Mouse (Mus musculus): ENCODE results near the gene Nrg4. TPM values are rescaled to one million over a fixed set of nuclear protein-coding genes. Genes with fewer than 3 reads are reported as not detected.
A peak's percentile ranks its signal among the peaks of the same experiment; 100 is the strongest.

Nrg4 gene
- polyA plus RNA-seq, 1 experiment from 2014 or later, result 1.6 TPM

DNA sequence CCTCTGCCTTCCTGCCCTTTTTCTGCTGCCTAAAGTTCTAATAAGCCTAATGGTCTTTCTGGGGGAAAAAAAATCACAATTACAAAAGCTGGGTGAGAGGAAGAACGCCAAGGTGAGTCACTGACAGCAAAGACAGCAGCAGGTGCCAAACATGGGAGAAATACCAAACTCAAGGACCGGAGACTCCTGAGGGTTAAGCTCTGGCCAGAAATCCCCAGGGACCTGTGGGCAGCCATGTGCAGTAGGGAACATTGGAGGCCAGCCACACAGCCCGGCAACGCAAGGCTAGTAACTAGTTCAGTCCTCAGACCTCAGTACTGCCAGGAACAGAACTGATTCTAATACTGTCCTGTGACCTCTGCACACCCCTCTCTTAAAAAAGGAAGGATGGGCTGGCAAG lies 98.5 kb downstream of the Nrg4 start:
- no peak overlapping the region for H3K9ac ChIP-seq
- no peak overlapping the region for H3K27ac ChIP-seq
- no peak overlapping the region for H3K4me2 ChIP-seq
- 90% methylated on average over 4 of the region's 4 CpGs for WGBS
- no peak for ATAC-seq (replicated peaks; ENCODE audit: low FRiP score)
- H3K4me1 ChIP-seq, result no peaks in the 10 kb centered on the region
- no peaks in the 10 kb centered on the region for H3K27me3 ChIP-seq
- H3K4me3 ChIP-seq (replicated peaks), result no peak overlapping the region
- peaks cover 32% of the 10 kb centered on the region for H3K36me3 ChIP-seq
- no peaks in the 10 kb centered on the region for H3K9me3 ChIP-seq (replicated peaks)

- WGBS, result 93% methylated on average over 3 of the region's 3 CpGs
- Histone ChIP-seq H3K9me3 (replicated peaks) (no peaks in the 10 kb centered on the region), H3K4me3 (replicated peaks) (no peak overlapping the region), H3K4me2 (no peak overlapping the region), H3K4me1 (no peaks in the 10 kb centered on the region), H3K9ac (no peak overlapping the region), H3K27ac (no peak overlapping the region), H3K27me3 (no peaks in the 10 kb centered on the region), H3K36me3 (peaks cover 51% of the 10 kb centered on the region)
- no peak for ATAC-seq (replicated peaks; ENCODE audit: low FRiP score)
Observed at GRCm38 (mm10) chr9:55226251-55226650, 100.4 kb downstream of the Nrg4 start.

DNA sequence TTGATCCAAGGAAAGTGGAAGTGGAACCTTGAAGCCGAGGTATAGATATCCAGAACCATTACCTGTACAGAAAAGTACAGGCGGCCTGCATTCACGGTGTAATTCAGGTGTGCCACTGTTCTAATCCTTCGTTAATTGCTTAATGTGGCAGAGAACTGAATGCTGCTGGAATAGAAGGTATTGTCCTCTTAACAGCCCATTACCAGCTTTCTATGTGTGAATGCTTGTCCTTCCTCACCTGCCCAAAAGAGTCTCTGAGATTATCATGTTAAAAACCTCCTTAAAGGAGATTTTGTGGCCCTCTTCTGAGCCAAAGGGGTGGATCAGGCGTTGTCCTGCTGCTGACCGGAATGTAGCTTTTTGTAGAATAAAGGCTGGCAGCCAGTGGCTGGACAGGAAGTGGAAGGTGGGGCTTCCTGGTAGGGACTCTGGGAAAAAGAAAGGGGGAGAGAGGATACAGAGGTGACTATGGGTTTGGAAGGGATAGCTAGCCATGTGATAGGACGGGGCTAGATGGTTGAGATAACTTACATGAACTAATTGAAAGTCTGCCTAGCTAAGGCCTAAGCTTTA lies 101.4 kb downstream of the Nrg4 start:
- no peak overlapping the region for H3K4me2 ChIP-seq
- H3K27ac ChIP-seq, result no peak overlapping the region
- no peaks in the 10 kb centered on the region for H3K27me3 ChIP-seq
- no peaks in the 10 kb centered on the region for H3K4me1 ChIP-seq
- peaks cover 61% of the 10 kb centered on the region for H3K36me3 ChIP-seq
- ATAC-seq (replicated peaks; ENCODE audit: low FRiP score), result no peak
- no peak overlapping the region for H3K4me3 ChIP-seq (replicated peaks)
- H3K9me3 ChIP-seq (replicated peaks), result no peaks in the 10 kb centered on the region
- H3K9ac ChIP-seq, result no peak overlapping the region
- 90% methylated on average over 7 of the region's 7 CpGs for WGBS

DNA sequence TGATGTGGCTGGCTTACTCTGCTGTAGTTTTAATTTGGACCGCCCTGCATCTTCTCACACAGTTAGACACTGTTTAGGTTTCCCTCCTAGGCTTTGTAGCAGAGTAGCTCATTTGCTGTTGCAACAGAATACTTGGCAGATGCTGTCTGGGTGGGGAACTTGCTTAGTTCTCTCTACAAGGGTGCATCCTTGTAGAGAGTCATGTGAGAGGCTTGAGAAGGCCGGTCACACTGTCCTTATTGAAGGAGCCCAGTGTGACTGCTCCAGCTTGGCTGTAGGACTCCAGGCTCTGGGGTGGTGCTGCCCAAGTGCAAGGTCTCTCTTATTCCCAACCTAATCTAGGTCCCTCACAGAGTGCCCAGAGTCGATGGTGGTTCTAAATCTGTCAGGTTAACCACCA lies 109.3 kb downstream of the Nrg4 start:
- H3K27ac ChIP-seq, result no peak overlapping the region
- peaks cover 90% of the 10 kb centered on the region for H3K36me3 ChIP-seq
- peaks cover 2% of the 10 kb centered on the region; the same call in 1 of the 2 replicates for H3K4me1 ChIP-seq
- H3K4me2 ChIP-seq, result no peak overlapping the region
- H3K4me3 ChIP-seq (replicated peaks), result no peak overlapping the region
- H3K27me3 ChIP-seq, result no peaks in the 10 kb centered on the region
- no peak for ATAC-seq (replicated peaks; ENCODE audit: low FRiP score)
- 87% methylated on average over 3 of the region's 3 CpGs for WGBS
- H3K9me3 ChIP-seq (replicated peaks), result no peaks in the 10 kb centered on the region
- H3K9ac ChIP-seq, result no peak overlapping the region

GRCm38 (mm10) chr9:55216078-55216477 lies 110.6 kb downstream of the Nrg4 start:
- Histone ChIP-seq H3K9me3 (replicated peaks) (no peaks in the 10 kb centered on the region), H3K9ac (no peak overlapping the region), H3K4me2 (no peak overlapping the region), H3K27ac (no peak overlapping the region), H3K4me3 (replicated peaks) (no peak overlapping the region), H3K36me3 (peaks cover 81% of the 10 kb centered on the region), H3K4me1 (peaks cover 9% of the 10 kb centered on the region; the same call in 1 of the 2 replicates), H3K27me3 (no peaks in the 10 kb centered on the region)
- no peak for ATAC-seq (replicated peaks; ENCODE audit: low FRiP score)
- WGBS, result 84% methylated on average over 2 of the region's 2 CpGs

DNA sequence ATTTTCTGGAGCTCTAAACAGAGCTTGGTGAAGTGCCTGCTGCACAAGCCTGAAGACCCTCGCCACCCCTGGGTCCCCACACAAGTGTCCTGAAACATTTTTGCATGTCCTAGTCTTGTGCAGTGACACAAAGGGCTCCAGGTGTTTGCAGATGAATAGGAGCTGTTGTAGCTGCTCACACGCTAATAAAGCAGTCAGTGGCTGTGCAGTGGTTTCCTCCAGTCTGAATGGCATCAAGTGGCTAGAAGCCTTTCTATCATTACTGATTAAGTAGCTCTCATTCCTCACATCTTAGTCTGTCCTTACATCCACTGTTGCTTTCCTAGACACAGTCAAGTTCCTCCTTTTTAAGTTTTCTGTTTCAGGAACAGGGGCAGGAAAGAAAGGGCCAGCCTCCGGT lies 111.0 kb downstream of the Nrg4 start:
- 90% methylated on average over 3 of the region's 3 CpGs for whole genome bisulfite sequencing
- H3K9ac ChIP-seq, result no peak overlapping the region
- peaks cover 76% of the 10 kb centered on the region for H3K36me3 ChIP-seq
- no peak overlapping the region for H3K4me2 ChIP-seq
- no peak overlapping the region for H3K27ac ChIP-seq
- no peak for ATAC-seq (replicated peaks; ENCODE audit: low FRiP score)
- no peaks in the 10 kb centered on the region for H3K27me3 ChIP-seq
- no peaks in the 10 kb centered on the region for H3K9me3 ChIP-seq (replicated peaks)
- no peak overlapping the region for H3K4me3 ChIP-seq (replicated peaks)
- H3K4me1 ChIP-seq, result peaks cover 12% of the 10 kb centered on the region; the same call in 1 of the 2 replicates

DNA sequence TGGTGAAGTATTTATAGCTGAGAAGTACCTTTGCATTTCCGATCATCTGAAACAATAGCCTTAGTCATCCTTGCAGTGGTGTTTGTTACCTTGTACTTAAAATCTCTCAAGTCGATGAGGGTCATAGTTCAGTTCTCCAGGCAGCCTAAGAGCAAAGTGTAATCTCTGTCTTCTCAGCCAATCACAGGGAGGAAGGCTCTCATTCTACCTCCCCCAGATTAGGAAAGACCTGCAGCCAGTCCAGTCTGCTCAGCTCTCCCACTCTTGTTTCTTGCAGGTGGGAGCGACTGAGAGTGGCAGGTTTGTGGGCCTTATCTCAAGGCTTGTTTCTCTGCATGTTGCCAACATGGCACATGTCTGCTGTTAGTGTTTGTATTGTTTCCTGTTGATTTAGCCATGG lies 111.6 kb downstream of the Nrg4 start:
- Histone ChIP-seq H3K4me2 (no peak overlapping the region), H3K9me3 (replicated peaks) (no peaks in the 10 kb centered on the region), H3K27ac (no peak overlapping the region), H3K4me1 (peaks cover 18% of the 10 kb centered on the region), H3K9ac (no peak overlapping the region), H3K27me3 (no peaks in the 10 kb centered on the region), H3K4me3 (replicated peaks) (no peak overlapping the region), H3K36me3 (peaks cover 70% of the 10 kb centered on the region)
- 57% methylated on average over 3 of the region's 3 CpGs for WGBS
- ATAC-seq (replicated peaks; ENCODE audit: low FRiP score), result peak; percentile 36; the same call in 1 of the 2 replicates

GRCm38 (mm10) chr9:55213396-55213795 lies 113.2 kb downstream of the Nrg4 start:
- no peak overlapping the region for H3K27ac ChIP-seq
- H3K9me3 ChIP-seq (replicated peaks), result no peaks in the 10 kb centered on the region
- H3K4me1 ChIP-seq, result peaks cover 25% of the 10 kb centered on the region
- no peak overlapping the region for H3K4me2 ChIP-seq
- no peak for ATAC-seq (replicated peaks; ENCODE audit: low FRiP score)
- H3K36me3 ChIP-seq, result peaks cover 55% of the 10 kb centered on the region
- WGBS, result 90% methylated on average over 1 of the region's 1 CpGs
- H3K9ac ChIP-seq, result no peak overlapping the region
- no peak overlapping the region for H3K4me3 ChIP-seq (replicated peaks)
- no peaks in the 10 kb centered on the region for H3K27me3 ChIP-seq

DNA sequence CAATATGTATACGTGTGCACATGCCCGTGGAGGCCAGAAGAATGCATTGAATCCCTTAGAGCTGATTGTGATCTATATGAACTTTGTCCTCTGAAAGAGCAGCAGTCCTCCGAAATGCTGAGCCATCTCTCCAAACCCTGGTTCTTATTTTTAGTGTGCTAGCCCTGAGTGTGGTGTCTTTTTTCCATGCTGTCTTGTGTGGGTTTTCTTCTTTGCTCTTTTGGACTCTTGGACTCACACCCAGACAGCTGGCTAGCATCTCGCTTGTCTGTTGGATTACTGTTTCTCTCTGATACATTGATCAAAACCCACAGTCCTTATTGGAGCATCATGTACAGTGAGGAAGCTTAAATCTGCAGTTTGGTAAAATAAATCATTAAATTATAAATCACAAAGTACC lies 115.0 kb downstream of the Nrg4 start:
- no peak overlapping the region for H3K9ac ChIP-seq
- ATAC-seq (replicated peaks; ENCODE audit: low FRiP score), result no peak
- WGBS, result 75% methylated on average over 4 of the region's 4 CpGs
- no peaks in the 10 kb centered on the region for H3K27me3 ChIP-seq
- H3K27ac ChIP-seq, result no peak overlapping the region
- H3K9me3 ChIP-seq (replicated peaks), result no peaks in the 10 kb centered on the region
- peaks cover 31% of the 10 kb centered on the region for H3K4me1 ChIP-seq
- no peak overlapping the region for H3K4me3 ChIP-seq (replicated peaks)
- H3K4me2 ChIP-seq, result no peak overlapping the region
- H3K36me3 ChIP-seq, result peaks cover 37% of the 10 kb centered on the region

DNA sequence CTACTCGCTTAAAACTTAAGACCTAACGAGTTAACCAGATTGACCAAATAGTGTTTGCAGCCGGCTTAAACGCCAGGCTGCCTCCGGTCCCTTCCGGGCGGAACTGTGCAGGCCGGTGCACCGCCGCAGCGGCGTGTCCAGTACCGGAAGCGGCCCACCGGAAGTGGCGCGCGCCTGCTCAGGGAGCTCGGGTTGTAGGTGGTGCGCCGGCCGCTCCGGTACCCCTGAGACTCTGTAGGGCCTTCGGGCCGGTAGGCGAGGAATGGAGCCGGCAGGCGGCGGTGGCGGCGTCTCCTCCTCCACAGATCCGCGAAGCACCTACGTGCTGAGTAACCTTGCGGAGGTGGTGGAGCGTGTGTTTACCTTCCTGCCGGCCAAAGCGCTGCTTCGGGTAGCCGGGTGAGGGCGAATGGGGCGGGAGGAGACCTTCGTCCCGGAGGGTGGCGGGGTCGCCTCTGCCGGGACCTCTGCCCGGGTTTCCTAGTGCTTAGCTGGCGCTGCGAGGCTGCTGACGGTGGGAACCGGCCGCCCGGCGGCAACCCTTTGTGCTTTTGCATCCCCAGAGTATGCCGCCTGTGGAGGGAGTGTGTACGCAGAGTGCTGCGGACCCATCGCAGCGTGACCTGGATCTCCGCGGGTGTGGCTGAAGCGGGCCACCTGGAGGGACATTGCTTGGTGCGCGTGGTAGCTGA lies 117.7 kb downstream of the Nrg4 start, which contains the start of gene Fbxo22:
Gene Fbxo22 (plus strand): TSS at position 136 of the 692 bp plus-strand sequence.
- Histone ChIP-seq H3K9ac (peak within 1 kb of the TSS; percentile 80), H3K4me3 (replicated peaks) (peak within 1 kb of the TSS; percentile 83), H3K27me3 (no peaks in the 10 kb centered on the region), H3K36me3 (peaks cover 22% of the 10 kb centered on the region), H3K27ac (peak within 1 kb of the TSS; percentile 93), H3K4me2 (peak within 1 kb of the TSS; percentile 68), H3K9me3 (replicated peaks) (no peaks in the 10 kb centered on the region), H3K4me1 (peaks cover 29% of the 10 kb centered on the region)
- under 1% methylated on average over 65 of the region's 65 CpGs for WGBS
- ATAC-seq (replicated peaks; ENCODE audit: low FRiP score), result peak; percentile 99

- Histone ChIP-seq H3K9me3 (replicated peaks) (no peaks in the 10 kb centered on the region), H3K4me2 (peak overlapping the region; percentile 68), H3K36me3 (peaks cover 20% of the 10 kb centered on the region), H3K9ac (peak overlapping the region; percentile 80), H3K27ac (peak overlapping the region; percentile 93), H3K4me1 (peaks cover 29% of the 10 kb centered on the region), H3K27me3 (no peaks in the 10 kb centered on the region), H3K4me3 (replicated peaks) (peak overlapping the region; percentile 83)
- ATAC-seq (replicated peaks; ENCODE audit: low FRiP score), result 0 out of 2 replicates have a peak, but pooled peaks have one; percentile 31
- WGBS, result 2% methylated on average over 2 of the region's 2 CpGs
Observed at GRCm38 (mm10) chr9:55208458-55208789, 118.2 kb downstream of the Nrg4 start.

DNA sequence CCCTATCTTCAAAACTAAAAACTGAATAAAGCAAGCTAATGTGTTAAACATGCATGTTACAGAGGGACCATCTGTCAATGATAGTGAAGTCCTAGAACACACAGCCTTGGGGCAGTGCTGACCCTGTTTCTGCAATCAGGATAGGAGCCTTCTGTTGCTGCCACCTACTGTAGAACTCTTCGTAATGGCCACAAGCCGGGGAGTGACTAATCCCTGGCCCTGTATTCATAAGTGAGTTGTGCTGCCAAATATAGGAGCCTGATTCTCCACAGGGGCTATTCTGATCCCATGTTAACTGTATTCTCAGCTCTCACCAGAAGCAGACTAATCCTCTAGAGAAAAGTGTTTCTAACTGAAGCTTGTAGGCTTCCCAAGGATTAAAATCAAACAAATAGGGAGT lies 127.3 kb downstream of the Nrg4 start:
- Histone ChIP-seq H3K4me1 (no peaks in the 10 kb centered on the region), H3K36me3 (peaks cover 37% of the 10 kb centered on the region), H3K4me2 (no peak overlapping the region), H3K27me3 (no peaks in the 10 kb centered on the region), H3K9me3 (replicated peaks) (no peaks in the 10 kb centered on the region), H3K9ac (no peak overlapping the region), H3K27ac (no peak overlapping the region), H3K4me3 (replicated peaks) (no peak overlapping the region)
- 82% methylated on average over 2 of the region's 2 CpGs for WGBS
- ATAC-seq (replicated peaks; ENCODE audit: low FRiP score), result no peak
